Mouse (Mus musculus): Measurements from ENCODE around the gene Th.
A peak's percentile ranks its signal among the peaks of the same experiment; 100 is the strongest.

Gene Th

DNA sequence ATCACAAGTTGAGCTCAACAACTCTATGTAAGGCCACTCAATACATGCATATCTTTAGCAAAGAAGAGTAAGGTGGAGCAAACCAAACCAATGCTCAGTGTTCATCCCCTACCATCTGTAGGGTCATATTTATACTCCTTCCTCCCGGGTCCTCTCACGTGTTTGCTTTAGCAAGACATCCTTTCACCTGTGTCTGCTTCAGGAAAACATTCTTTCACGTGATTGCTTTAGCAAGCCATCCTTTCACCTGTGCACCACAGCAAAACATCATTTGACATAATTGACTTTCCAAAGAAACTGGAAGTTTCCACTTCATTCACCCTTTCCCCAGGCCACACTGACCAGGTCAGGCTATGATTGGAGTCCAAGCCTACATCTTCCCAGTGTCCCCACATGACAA lies at the start of gene Th:
Gene Th, minus strand, starts transcription at position 101 of the 400 bp plus-strand sequence.
- DNase-seq = no peak

DNA sequence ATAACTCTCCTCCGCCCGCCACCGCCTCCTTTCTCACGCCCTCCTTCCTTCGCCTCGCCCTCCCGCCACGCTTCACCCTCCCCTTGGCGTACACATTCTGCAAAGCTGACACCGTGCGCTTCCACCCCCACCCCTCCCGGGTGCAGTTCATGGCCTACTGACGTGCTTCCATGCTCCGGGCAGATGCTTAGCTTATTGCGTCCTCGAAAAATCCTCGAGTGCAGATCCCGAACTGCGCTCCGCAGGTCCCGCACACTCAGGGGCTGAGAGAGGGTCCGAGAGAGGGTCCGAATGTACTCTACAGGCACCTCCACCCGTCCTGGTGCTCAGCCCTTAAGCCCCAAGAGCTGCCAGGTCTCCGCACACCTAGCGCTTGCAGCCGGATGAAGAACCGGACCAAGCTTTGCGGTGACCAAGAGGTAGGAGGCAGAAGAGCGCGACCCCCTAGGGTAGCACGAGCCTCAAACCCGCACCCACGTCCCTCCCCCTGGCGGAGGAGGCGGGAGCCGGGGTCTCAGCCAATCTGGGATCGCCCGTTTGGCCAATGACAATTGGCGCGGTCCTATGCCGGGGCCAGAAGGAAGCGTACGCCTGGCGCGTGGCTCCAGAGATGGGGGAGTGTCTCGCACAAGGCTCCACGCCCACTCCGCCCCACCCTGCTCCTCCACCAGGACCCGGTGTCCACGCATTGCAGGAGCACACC lies 38.0 kb upstream of the Th start, which contains the start of gene Ascl2:
Gene Ascl2, minus strand, starts transcription at position 456 of the 703 bp plus-strand sequence.
- DNase-seq = no peak

DNA sequence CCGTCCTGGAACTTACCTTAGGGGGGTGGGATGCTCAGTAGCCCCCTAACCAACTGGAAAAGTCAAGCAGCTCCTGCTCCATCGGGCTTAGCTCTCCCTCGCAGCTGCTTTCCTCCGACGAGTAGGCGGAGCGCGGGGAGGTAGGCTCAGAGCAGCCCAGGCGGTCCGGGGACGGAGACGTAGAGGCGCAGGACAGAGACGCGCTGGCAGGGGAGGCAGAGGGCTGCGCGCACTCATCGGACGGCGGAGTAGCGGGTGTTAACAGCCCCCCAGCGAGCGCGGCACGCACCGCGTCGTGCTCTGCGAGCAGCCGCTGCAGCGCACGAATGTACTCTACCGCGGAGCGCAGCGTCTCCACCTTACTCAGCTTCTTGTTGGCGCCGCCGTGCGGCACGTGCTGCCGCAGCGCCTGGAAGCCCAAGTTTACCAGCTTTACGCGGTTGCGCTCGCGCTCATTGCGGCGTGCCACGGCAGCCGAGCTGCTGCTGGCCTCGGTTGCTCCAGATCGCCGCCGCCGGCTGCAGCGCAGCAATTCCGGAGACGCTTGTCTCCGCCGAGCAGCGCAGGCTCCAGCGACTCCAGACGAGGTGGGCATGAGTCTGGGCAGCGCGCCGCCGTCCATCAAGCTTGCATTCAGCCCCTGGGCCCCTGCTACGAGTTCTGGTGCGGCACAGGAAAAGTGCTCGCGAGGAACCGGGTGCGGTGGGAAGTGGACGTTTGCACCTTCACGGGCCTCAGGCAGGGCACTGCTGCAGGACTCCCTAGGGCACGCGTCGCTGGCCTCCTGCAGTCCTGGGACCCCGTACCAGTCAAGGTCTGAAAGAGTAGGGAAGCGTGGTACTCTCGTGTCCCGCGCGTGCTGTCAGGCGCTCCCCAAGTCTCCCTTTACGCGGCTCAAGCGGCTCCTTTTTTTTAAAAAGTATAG lies 37.2 kb upstream of the Th start:
- peak in 1 of 2 experiments; percentile 4 for DNase-seq

DNA sequence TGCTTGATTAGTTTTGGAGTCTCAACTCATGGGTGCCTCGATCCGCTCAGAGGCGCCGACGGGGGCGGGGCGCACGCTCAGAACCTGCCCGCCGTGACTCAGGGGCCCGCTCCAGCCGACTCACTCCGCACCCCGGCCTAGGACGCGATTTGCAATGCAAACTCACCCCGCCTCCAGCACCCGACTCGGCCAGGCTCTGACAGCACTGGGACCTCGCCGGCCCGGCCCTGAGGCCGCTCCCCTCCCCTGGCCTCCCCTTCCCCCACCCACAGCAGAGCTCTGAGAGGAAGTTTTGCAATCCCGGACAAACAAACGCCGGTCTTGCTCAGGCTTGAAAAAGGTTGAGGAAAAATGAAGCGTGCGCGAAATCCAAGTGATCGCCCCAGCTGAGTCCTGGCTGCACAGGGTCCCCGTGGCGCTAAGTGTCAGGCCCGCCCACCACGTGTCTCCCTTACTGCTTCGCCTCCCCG lies 36.5 kb upstream of the Th start:
- no peak for DNase-seq

DNA sequence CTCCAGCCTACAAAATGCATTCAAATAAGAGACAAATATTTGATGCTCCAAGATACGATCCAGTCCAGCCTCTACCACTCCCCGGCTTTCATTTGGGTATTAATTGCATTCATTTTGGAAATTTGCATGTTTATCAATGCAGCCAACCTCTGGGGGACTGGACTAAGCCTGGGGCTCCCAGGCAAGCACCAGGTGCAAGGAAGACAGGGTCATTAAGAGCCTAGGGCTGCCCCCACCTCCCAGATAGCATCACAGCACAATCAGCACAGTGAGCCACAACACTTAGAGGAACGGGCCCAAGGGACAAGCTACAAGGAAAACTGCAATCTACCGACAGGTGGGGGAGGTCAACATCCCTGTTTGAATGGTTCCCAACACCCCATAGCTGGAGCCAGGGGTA lies 28.8 kb upstream of the Th start:
- no peak for DNase-seq

DNA sequence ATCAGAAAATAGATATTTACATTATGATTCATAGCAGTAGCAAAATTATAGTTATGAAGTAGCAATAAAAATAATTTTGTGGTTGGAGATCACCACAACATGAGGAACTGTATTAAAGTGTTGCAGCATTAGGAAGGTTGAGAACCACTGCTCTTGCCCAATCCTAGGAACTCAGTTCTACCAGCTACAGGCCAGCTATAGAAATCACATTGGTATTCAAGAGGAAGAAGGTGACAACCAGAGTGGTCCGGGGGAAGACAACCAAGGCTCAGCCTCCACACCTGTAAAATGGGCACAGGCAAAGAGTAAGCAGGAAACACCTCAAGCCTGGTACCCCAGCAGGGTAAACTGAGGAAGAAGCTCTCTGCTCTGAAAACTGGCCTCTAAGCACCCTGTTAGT lies 27.9 kb upstream of the Th start:
- DNase-seq = no peak

DNA sequence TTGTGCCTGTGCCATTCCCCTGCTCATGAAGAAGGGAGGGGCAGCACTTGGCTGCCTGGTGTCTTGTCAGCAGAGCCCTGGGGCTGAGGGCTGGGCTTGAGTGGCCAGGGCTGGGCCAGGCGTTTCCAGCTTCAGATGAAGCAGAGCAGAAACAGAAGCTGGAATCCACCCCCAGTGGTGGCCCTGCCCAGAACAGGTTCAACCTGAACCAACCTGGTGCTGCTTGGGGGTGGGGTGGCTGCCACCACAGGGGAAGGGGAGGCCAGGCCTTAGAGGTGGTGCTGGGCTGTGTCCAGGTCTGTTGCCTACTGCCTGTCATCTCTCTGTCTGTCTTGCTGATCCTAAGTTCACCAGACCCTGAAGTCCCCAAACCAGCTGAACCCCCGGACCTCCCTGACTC lies 25.1 kb upstream of the Th start:
- DNase-seq = no peak

DNA sequence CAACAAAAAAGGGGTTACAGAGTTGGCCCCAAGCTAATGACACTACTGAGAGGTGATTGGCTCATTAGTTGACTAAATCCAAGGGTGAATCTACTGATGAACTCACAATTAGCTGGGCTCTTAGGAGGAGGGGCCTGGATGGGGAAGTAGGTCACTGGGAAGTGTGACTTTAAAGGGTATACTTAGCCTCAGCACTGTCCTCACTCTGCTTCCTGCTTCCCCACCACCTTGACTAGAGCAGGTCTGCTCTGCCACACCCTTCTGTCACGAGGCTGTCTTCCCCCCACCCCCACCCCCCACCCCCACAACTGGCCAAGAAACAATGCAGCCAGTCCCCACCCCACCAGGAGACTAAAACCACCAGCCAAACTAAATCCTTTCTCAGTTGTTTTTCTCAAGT lies 18.6 kb upstream of the Th start:
- DNase-seq = no peak

DNA sequence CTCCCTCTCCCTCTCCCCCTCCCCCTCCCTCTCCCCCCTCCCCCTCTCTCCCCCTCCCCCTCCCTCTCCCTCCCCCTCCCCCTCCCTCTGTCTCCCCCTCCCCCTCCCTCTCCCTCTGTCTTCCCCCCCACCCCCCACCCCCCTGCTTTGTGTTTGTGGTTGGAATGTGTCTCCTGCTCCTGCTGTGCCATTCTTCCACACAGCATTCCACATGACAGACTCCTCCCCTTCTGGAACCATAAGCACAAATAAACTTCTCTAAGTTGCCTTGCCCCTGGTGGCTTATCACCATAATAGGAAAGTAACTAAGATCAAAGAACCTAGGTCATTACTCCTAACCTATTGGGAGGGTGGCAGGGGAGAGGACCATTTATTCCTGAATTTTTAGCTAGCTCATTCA lies 6.7 kb upstream of the Th start:
- no peak for DNase-seq

DNA sequence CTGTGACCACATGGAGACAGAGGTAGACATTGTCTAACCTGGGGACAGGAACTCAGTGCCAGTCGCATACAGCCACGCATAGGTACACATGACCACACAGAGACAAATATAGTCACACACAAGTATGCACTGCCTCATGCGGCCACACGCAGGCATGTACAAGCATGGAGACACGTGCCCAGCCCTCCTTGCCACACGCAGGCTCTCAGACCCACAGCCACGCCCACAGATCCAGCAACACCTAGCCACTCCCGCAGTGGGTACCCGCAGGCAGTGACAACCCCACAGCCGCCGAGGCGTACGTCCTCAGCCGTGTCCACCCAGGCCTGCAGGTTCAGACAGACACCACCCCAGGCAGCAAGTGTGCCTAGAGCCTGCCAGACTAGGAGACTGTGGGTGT lies 4.8 kb upstream of the Th start:
- no peak for DNase-seq

DNA sequence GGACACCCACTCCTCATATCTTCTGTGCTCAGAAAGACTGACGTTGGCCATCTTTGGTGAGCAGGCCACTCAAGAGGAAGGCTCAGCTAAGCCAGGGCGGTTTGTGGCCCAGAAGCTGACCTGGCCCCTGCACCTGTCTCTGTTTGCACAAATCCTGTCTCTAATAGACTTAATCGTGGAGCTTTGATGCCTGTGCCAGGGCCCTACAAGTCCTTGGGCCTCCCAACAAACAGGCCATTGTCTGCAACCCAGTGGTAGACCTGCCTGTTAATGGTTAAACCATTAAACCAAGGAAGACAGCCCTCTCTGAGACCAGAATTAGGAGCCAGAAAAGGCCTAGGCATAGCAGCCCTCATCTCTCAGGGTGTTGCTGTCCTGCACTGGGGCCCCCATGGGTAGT lies 1.5 kb upstream of the Th start:
- DNase-seq = no peak

DNA sequence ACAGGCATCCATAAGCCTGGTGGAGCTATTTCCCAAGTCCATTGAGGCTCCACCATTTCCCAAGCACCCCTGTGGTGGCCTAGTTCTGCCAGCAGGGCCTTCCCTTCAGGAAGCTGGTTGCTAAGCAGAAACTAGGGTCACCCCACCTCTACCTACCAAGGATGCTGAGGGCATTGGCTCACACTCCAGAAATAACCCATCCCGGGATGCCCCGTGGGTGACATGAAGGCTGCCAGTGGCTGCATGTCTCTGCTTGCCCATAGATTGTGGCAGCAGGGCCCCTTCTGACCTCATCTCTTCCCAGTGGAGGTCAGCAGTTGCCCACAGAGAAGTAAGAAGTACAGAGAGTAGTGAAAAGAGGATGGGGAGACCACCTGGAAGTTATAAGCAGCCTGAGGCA lies 1.4 kb downstream of the Th start:
- no peak for DNase-seq

DNA sequence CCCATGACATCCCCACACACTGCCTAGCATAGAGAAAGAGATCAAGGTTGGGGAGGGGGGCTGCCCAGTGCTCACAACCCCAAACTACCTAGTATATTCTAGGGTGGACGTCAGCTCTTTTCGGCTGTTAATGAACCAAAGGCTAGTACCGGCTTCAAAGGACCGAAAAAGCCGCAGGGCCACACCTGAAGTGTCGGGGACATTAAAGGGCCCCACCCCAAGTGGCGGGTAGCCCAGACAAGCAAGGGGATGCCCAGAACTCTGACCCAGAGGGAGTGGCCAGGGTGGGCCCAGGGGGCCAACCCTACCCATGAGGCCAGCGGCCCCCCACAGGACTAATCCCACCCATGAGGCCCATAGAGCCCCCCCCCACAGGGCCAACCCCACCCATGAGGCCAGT lies 3.6 kb downstream of the Th start:
- no peak for DNase-seq

DNA sequence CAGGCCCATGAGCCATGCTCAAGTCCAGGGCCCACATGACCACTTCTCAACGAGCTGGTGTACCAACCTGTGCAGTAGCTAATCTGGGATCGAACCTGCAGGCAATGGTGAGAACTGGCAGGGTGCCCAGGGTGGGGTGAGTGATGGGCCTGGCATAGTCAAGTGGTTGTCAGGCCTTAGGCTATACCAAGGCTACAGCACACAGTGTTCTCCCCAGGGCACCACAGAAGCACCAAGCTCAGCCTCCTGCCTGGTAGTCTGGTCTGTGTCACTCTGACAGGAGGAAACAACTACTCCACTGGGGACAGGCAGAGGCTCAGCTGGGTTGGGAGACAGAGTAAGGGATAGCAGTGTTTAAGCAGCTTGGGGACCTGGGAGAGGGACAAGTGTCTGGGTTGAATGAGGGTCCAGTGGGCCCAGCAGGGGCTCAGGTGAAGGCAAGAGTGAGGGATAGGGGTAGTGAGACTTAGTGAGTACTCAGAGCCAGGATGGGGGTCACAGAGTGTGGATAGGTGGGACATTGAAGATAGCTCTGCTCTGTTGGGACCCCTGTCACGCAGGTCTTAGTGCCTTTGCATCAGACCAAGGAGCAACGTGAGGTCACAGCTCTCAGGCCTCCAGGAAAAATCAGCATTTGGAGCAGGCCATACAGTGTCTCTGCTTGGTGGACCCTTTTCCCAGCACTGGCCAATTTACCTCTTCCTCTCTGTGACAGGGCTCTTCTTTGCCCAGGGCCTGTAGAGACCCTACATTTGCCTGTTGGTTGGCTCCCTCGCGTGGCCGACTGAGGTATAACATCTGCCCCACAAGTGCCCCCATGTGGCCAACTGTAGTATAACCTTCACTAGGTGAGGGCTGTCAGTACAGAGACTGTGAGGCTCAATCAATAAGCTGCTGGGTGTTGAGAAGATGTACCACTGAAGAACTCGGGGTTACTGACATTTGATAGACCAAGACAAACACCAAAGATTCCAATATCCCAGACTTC lies 12.0 kb downstream of the Th start:
- peak; percentile 68 to 78 for DNase-seq

DNA sequence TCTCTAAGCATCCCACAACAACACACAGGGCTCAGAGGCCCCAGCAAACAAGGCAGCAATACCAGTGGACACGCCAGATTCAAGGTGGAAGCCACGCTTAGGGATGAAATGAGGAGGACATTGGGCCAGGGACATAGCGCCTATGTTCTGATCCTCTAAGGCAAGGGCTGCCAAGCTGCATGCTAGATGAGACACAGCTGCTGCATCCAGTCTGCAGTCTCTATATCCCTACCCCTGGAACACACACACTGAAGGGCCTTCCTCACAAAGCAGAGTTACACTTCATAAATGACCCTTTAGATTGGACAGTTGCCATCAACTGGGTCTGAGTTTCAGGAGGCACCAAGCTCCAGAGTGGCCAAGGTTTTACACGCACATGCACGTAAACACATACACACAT lies 13.3 kb downstream of the Th start:
- DNase-seq = no peak

DNA sequence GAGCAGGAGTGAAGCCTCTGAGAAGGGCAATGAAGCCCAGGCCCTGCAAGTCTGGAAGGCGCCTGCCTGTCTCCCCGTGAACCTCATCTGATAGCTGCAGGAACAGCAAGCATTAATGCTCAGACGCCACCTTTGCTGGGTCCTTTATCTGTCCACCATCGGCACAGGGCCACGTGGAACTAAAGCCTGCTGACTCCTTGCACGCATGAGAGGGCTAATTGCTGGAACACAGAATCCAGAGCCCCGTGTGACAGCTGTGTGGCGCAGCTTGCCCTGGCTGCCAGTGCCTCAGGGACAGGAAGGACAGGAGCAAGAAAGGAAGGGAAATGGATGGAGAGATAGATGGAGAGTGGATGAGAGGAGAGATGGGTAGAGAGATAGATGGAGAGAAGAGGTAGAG lies 14.8 kb downstream of the Th start:
- DNase-seq = peak; percentile 35 to 45

DNA sequence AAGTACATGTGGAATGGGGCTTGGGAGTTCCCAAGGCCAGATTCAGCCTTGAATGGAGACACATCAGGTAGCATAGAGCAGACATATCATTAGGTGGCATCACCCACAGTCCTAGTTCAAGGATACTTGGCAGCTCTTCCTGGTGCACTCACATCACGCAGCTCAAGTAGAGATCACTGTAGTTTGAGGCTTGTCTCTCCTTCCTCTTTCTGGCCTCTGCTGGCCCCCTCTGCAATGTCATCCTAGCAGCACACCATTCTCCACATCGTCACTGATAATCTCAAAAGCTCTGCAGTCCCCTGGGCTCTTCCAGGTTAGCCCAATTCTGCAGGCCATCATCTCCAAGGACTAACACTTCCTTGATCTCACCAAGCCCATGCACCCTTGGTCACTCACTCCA lies 19.2 kb downstream of the Th start:
- no peak for DNase-seq

DNA sequence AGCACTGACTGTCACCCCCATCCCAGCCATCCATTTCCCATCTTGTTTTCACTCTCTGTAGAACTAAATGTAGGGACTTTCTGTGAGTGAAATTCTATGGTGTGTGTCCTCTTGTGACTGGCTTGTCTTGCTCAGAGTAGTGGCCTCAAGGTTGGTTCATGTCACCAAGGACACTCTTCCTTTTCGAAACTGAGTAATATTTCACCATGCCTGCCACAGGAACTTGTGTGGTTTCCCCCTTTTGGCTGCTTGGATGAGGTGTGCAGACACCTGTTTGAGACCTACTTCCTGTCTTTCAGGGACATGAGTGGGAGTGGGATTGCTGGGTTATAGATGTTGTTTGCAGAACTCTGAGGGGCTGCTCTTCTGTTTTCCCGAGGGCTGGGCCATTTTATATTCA lies 20.8 kb downstream of the Th start:
- DNase-seq = no peak

DNA sequence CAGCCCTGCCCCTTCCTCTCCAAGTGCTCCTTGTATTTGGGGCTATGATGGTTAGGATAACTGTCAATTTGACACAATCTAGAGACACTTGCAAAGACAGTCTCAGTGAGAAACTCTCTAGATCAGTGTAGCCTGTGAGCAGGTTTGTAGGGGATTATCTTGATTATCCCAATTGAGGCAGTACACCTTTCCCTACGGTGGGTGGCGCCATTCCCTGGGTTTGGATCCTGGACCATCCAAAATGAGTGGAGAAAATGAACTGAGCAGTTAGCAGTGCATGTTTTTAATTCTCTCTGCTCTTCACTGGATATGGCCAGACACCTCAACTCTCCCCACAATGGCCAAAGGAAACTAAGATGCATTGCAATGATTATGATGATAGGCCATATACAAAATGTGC lies 21.3 kb downstream of the Th start:
- no peak for DNase-seq

DNA sequence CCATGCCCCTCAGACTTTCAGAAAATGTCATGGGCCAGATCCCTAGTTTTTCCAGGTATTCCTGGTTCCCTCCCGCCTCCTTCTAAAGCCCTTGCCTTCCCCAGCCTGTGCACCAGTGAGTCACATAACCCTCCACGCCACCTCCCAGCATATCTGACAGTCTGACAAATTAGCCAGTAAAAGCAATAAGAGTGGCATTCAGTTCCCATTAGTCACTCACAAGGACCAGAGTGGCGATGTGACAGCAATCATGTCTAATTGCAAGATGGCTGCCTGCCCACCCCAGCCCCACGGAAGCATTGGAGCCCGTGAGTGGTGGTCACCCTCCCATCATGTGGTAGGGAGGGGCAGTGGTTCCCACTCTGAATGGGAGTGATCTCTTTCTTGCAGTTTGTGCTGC lies 25.3 kb downstream of the Th start:
- DNase-seq = no peak

DNA sequence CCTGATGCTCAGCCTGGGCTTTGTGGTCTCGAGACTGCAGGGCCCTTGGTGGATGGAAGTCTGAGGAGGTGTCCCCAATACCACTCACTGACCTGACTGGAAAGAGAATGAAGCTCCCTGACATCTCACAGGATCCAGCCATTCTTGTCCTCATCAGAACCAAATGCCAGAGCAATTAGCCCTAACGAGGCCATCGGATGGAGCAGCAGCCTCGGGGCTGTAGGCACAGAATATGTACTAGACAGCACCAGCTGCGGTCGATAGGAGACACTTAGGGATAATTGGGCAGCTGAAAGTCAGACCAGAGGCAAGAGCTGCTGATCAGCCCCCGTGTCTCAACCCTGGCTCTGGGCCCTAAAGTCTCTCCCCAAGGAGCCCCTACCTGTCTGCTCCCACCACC lies 26.6 kb downstream of the Th start:
- no peak for DNase-seq

DNA sequence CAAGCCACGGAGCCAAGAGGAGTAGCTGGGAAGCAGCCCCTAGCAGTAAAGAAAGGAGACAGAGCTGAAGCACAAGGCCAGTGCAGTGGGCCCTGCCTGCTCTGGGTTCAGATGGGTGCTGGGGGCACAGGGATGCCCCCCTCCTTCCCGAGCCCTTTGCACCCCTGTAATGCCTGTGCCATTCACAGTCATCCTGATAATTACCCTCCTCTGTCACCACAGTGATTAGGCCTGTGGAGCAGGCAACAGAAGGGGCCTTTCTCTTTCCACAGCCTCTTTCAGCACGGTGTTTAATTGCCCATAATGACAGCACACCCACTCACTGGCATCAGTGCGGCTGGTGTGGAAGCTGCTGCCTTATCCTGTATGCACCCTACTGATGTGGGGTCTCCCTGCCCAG lies 28.0 kb downstream of the Th start:
- DNase-seq = no peak

DNA sequence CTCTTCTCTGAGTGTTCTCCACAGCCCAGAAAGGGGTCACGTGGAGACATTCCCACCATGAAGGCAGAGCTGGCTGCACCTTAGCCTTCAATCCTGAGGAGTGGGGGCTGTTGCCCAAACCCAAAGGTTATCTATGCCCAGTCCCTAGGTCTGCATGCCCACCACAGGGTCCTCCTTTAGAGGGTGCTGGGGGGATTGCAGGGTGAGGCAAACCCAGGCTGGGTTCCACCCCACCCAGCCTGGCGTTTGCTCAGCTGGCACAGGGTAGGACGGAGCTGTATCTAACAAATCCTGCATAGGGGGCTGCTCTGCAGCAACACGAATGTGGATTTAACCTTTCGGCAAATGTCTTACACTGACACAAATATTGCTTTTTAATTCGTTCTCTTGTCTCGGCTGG lies 29.2 kb downstream of the Th start:
- DNase-seq = no peak
